Mouse (Mus musculus): Measurements from ENCODE around the gene Gm10428.

The Gm10428 gene

GRCm38 (mm10) chr11:62788935-62789616 lies 36.2 kb downstream of the Gm10428 start, which contains the start of gene Zfp286:
TSS of gene Zfp286 (minus strand) at chr11:62789462.
- peak; percentile 96 to 97 for DNase-seq

- DNase-seq = no peak
These were observed 36.7 kb downstream of the Gm10428 start for GRCm38 (mm10) chr11:62789617-62789936.
